Mouse (Mus musculus) frontal cortex, adult (tissue): ENCODE measurements around the gene Sestd1.

Source experiments
- ATAC-seq: cut with Nextera tagmentation; 2 replicates; pipeline ENCODE4 v1.9.2; 2017; ENCODE audit warnings: mild to moderate bottlenecking, moderate library complexity, mixed read lengths; ENCODE audit not compliant: low TSS enrichment

Gene Sestd1

DNA sequence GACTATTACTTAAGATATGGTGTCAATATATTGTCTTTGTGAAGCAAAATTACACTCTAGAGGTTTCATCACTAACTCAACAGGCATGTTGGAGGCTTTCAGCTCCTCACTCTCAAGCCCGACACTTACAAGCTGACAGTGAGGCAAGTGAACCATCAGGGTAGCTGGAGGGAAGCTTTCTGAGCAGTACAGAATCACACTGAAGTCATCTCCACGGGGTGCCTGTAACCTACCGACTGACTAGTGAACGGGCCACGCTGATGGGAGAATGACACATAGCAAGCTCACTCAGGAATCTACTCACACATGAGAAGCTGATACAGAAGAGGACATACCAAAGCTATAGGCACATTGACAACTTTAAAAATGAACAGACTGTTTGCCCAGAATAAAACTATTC is 67.5 kb downstream of the Sestd1 start:
- no peak for ATAC-seq

DNA sequence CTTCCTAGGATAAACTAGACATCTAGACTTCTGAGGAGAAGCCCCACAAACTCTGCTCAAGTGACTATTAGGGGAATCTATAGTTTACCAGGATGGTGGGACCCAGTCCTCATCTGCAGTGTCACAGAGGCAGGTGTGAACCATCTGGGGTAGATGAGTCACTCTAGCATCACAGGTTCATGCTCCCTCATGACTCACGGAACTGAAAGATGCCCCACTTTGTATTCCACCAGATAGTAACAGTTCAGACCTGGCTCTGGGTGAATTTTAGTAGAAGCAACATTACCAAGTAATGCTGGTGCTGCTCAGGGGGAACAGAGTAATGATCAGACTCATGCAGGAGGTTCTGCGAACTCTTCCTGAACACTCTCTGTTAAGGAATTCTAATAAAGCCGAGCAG is 73.4 kb downstream of the Sestd1 start:
- ATAC-seq: peak; percentile 42

DNA sequence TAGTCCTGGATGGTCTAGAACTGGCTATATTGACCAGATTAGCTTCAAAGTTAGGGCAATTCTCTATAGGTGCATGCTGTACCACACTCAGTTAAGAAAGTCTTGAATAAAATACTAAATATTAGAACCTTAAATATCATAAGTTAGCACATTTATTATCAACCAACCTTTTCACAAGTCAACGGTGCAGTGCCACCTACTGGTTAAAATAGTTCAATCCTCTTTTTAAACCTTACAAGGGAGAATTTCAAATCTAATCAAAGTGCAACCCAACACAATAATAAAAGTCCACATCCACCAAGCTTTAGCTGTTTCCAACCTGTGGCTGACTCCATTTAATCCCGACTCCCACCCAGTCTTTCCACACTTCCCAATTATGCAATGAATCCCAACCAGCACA is 76.5 kb downstream of the Sestd1 start:
- ATAC-seq: no peak

DNA sequence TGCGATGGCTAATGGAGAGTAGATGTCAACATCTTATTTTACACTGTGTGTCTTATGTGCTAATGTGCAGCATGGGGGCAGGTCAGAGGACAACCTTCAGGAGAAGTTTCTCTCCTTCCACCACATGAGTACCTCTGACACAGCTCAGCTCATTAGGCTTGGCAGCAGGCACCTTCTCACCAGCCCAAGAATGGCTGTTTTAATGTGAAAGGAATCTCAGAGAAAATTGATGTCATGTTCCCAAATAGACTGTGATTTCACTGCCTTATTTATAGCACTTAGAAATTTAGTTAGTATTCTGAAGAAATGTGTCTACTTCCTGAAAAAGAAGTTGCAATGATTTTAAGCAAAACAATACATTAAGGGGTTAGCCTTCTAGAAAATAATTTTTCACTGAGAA is 78.5 kb downstream of the Sestd1 start:
- peak; percentile 72 for ATAC-seq

DNA sequence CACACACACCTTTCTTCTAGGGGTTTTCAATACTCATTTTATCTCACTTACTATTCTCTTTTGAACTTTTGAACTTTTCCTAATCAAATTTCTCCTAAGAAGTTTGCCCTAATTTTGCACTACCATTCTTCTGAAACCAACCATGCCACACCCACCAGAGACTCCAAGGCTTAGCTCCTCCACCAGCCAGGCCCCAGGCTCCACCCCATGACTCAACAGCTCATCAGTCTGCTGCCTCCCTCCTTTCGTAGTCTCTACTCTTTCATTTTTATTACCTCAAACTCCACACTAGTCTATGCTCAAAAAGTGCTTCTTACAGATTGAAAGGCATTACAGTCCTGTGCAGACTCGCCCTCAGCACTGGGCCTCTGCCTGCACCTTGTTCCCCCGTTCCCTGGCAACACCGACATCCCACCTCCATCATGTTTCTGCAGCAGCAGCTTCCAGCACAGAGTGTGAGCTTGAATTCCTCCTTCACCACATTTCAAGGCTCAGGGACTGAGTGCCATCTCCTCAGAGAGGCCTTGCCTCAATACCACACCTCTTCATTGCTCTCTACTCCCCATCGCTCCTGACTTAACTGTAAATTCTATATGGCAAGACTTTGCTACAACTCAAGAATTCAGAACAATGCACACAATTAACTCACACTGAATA is 79.3 kb downstream of the Sestd1 start:
- ATAC-seq: peak; percentile 60

DNA sequence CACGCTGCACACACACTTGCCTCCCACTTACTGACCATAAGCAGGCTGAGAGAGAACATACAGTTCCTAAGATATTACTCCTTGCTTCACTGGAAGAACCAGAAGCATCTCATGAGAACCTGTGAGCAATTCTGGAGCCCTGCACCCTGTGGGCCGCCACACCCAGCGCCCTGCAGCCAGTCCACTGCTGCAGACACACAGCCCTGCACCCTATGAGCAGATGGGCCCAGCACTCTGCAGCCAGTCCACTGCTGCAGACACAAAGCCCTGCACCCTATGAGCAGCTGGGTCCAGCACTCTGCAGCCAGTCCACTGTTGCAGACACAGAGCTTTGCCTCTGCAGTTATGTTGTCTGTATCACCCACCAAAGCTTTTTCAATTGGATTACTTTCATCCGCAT is 80.0 kb downstream of the Sestd1 start:
- peak; percentile 22 for ATAC-seq

DNA sequence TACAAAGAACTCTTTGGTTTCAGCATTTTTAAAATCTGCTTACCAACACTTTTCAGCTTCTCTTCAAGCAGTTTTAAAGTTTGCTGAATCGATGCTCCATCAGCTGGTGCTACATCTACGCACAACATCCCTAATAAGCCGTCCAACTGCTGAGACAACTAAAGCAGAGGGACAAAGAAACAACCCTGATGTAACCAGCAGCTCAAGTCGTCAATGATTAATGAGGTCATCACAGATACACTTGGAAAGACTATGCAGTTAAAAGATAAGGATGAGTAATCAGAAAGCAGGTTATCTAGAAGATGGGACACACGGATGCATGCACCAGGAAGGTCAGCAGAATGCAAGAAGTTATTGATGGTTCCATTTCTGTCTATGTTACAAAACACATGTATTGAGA is 82.1 kb downstream of the Sestd1 start:
- ATAC-seq: no peak

DNA sequence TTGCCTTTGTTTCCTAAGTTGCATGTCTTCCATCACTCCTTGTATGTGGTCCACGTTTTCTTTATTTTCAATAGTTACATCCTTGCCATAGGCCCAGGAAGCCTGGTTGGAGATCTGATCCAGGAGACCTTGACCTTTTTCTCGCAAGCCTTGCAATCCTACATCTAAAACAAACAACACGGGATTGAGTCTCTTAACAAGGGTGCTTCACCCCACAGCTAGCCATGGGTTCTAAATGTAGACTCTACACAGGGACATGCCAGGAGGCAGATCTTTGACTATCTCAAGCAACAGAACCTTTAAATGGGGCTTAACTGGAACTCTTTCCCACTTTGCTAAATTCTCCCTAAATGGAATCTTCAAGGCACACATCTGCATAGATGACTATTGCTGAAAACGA is 83.6 kb downstream of the Sestd1 start:
- no peak for ATAC-seq

DNA sequence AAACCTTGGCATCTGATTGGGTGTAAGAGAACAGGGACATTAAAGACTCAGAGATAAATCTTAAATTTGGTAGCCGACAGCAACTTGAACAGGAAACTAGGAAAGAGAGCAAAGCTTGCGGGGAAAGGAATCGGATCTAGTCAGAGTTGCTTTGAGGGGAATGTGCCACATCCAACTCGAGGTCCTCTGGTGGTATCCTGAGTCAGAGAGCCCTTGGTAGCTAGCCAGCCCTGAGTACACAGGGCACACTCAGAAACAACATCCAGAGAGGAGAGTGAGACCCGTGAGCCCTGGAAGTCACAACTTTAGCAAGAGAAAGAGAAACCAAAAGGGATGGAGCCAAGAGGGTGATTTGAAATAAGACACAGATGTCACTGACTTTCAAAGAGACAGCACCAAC is 85.3 kb downstream of the Sestd1 start:
- ATAC-seq: no peak

DNA sequence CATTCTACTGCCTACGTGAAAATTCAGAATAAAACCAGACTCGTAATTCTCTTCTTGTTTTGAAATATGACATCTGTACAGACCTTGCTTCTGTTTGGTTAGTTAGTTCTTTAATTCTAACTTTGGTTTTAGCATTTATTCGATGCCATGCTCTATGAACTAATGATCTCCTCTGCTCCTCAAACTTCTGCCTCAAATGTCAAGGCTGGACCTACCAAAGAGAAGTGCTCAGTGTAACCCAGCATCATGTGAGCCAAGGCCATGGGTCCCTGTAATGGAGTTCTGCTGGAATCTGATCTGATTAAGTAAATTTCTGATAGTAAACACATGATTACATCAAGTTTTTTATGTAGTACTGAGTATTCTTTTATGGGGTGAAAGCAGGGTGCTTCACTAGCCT is 88.6 kb downstream of the Sestd1 start:
- ATAC-seq: no peak

DNA sequence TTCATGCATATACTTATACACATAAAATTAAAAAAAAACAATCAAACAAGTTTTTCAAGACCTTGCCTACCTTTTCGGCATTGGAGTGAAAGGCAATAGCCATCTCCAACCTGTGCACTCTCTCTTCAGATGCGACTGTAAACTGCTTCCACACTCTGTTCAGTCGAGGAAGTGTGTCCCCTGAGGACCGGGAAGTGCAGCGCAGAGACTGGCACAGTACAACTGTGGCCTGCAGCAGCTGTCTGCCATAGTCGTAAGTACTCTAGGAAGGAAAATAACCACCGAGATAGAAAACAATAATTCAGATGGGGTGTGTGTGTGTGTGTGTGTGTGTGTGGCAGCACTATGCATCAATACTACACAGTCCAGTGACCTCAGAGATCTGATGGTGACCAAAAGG is 89.5 kb downstream of the Sestd1 start:
- no peak for ATAC-seq

DNA sequence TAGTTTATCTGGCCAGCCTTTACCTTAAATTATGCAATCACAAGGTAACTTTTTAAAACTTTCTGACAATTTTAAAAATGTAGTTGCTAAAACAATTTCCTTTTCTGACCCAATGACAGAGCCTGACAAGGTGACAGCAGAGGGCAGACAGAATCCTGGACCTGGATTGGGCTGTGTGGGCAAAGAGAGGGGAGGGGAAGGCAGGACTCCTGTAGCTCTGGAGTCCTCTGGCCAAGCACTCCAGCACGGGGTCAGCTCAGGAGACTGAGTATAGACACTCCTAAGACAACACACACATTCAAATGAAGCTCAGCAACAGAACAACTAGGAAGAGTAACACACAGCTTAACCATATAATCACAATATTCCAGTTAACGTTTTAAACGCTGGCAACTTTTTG is 90.1 kb downstream of the Sestd1 start:
- no peak for ATAC-seq

DNA sequence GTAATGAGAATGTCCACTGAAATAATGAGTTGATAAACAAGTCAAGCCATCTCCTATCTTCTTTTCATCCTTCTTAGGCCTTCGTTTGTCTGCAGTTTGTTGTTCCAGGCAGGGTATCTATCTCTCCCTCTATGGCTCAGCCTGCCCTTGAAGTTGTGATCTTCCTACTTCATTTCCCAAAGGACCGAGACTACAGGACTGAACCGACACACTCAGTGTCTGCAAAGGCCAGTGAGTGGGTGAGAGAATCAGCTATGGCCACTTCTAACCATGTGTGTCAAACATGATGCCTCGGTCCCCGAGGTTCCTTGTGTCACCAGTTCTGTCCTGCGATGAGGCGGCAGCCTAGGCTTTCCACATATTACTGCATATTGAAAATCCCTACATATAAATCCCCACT is 90.7 kb downstream of the Sestd1 start:
- ATAC-seq: no peak

DNA sequence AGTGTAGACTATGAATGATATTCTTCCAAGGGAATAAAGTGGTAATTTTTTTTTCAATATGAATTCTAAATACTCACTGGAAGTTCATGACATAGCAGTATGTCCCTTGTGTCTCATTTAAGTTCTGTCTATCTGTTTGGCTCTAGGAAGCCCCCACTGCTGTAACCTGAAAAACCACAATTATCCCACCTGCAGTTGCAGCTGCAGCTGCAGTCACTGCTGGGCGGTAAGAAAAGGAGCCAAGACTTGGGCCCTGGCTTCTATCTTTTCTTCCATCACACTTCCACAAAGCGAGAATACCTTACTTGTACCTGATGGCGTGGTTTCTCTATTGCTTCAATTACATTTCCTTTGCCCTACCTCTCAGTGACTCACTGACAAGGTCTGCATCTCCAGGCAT is 92.9 kb downstream of the Sestd1 start:
- ATAC-seq: no peak

DNA sequence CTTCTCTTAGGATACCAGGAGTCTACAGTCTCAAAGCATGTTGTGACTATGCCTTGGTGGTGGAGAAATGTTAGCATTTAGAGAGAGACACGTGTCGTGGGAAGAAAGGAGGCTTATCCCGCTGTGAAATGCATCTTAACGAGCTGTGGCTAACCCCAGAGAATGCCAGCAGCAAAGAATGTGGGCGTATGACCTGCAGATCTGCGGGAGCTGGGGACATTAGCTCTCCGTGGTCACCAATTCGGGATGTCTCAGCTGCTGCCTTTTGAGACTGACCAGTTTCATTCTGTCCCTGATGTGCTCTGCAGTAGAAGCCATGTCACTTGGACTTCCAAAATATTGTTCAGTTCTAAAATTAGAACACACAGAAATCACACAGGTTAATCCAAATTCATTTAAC is 93.5 kb downstream of the Sestd1 start:
- ATAC-seq: no peak

DNA sequence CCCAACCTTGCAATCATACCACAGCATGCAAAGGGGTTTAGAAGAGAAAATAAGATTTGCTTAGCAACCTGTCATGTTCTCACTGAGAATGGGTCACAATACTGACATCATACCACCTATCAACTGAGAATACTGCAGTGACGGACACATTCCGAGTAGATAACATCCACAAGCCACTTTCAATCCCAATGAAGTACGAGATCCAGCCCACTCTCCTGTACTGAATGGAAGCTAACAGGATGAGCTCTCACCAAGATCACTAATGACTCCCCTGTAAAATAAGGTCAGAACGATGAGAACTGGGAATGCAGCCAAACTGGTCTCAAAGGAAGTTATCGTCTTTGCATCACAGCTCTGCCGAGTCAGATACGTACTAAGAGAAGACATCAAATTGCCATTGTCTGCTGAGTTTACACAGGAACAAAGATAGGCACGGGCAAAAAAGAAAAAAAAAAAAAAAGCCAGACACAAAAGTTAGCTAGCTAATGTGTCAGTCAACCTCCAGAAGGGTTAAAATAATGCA is 96.3 kb downstream of the Sestd1 start:
- ATAC-seq: peak; percentile 29

DNA sequence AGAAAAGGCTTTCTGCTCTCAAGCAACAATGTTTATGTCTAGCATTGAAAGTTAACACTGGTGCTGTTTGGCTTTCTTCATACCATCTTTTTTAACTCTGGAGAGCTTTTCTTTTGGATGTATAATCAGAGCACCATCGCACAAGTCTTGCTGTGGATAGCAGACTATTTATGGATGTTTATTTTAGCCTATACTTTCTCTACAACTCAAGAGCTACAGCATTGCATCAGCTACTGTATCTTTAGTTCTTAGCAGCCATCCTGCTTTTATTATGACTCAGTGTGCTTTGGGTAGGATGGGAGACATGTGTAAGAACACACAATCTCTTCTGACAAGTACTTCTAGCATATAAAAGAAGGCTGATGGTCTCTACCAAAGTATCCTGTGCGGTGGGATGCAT is 96.7 kb downstream of the Sestd1 start:
- ATAC-seq: peak; percentile 94

DNA sequence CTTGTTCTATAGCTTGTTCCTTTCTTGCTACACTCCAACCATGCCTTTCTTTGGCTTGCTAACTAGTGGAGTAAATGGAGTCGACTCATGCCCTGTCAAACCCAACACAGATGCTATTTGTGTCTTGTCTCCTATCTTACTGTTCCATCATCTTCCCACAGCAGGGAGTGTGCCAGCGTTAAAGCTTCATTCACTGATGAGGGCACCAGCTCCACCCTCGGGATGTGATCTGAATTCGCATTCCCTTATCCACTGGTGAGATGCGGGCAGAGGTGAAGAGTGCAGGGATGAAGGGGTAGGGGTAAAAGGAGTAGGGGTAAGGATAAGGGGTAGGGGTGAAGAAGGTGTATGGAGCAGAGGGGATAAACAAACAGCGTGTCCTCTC is 97.4 kb downstream of the Sestd1 start:
- ATAC-seq: peak; percentile 39

DNA sequence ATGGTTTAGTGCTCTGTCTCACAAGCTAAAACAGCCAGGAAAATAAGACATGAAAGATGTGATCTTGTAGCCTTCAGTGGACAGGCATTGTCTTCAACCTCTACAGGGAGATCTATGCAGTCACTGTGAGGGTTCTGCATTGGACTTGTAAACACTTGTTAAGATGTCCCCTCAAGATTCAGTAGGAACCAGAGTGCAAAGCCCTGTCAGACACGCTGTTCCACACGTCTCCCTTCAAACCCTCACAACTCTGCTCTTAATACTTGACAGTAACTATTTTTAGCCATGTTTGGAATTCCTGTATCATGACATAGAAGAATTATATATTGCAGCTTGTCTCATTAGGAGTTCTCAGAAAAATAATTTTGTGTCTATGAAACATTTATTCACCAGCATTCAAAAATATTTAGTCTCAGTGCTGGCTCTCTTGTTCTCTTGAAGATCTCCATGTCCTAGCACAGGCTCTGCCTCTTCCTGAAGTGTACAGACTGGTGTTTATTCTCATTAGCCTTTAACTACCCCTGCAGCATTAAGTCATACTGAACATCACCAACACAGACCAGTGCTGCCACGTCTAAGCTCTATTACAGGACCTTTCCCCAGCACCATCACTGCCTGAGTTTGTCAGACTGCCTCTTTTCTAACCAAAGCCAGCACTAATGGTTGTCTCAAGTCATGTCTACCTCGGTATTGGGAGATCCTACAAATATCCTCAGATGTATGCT is 98.0 kb downstream of the Sestd1 start:
- ATAC-seq: no peak

DNA sequence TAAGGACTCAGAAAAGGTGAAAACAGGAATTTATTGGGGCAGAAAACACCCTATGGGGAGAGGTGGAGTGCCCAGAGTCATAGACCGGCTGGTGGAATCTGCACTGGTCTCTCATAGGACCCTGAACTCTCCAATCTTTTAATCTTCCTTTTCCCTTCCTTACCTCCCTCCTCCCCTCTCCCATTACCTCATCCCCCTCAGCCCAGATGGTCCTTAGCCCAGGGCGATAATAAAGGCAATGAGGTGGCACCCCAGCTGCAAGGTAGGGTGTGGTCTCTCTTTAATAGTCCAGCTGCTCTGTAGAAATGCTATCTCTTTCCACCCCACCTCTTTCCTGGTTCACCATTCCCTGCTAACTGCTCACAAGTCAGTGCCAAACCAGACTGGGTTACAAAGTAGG is 102.9 kb downstream of the Sestd1 start:
- no peak for ATAC-seq

DNA sequence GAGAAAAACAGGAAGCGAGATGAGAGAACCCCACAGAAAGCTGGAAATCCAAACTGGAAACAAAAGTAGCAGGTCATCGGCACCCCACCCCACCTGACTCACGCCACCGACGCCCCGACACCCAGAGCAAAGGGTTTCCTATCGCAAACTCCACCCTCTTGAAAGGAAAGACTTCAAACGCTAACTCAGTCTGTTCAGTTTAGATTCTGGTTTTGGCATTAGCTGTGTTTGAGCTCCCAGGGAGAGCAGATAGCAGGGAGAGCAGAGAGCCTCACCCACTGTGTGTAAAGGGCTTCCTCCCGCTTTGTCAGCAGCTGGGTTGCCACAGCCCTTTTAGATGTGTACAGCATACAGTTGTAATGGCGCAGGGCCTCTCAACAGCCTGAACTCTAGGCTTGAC is 104.0 kb downstream of the Sestd1 start:
- no peak for ATAC-seq

DNA sequence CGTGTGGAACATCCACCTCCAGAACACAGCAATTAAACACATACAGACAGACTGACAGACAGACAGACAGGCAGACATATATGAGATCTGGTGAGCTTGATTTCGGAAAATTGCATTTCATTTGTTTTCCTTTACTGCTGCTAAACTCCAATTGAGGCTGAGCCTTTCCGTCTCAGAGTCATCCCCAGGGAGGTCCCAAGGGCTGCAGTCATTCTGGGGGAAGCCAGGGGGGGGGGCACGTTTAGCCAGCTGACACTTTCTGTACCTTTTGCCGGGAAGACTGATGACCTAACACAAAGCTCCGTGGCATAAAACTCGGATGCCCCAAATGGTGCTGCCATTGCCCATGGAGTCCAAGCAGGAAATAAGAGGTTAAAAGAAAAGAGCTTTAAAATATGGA is 105.0 kb downstream of the Sestd1 start:
- no peak for ATAC-seq

DNA sequence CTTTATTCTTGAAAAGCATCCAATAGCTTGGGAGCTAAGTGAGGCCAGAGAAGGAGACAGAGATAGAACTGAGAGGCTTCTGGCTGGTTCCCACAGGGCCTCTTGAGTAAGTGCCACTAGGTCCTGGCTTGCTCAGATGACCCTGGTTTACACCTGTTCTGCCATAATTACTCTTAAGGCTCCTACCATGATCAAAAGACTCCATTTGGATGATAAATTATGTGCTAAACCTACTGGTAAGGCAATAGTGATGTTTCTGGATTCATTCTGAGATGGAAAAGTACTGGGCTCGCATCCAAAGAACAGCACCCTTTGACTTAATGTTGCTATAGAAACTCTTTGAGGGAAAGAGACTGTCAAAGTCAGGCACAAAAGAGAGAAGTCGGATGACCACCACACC is 106.1 kb downstream of the Sestd1 start:
- no peak for ATAC-seq

DNA sequence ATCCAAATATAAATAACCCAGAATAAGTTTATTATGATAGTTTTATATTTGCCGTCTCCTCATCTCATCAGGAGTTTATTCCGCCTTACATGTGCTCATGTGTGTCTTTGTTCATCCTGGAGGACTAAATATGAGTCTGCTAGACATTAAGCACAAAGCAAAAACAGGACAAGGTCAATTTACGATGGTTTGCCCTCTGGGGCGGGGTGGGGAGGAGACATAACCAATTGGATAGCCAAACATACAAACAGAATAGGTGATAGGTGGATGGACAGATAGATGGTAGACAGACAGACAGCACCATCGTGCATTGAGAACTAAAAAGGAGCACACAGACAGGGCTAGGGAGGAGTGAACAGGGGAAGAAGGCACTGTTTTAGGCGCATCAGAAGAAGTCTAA is 106.6 kb downstream of the Sestd1 start:
- no peak for ATAC-seq
